Mouse (Mus musculus): Measurements from ENCODE around the gene Ggt1.

Gene Ggt1

GRCm38 (mm10) chr10:75634610-75635009, 73.2 kb downstream of the Ggt1 start:
- no peak for DNase-seq

GRCm38 (mm10) chr10:75635019-75635692, 73.8 kb downstream of the Ggt1 start:
- DNase-seq: no peak

GRCm38 (mm10) chr10:75635693-75636055, 74.3 kb downstream of the Ggt1 start:
- peak; percentile 83 for DNase-seq

Data from kidney, postnatal 14 days (tissue).